Mouse (Mus musculus): Measurements from ENCODE around the gene Aptx.

- no peak for TF ChIP-seq POLR2A (IDR thresholded peaks at IDR 0.05; ENCODE audit: control insufficient read depth, low read depth, low read length)
- no peak for TF ChIP-seq CTCF (IDR thresholded peaks at IDR 0.05; ENCODE audit: control insufficient read depth, insufficient read depth, insufficient replicate concordance, low read depth, low read length)
Measured at GRCm38 (mm10) chr4:40703710-40704275, 799 bp upstream of the Aptx start.
